Mouse (Mus musculus) layer of hippocampus, adult 6 months (tissue): ENCODE measurements around the gene Sytl3. TPM values are rescaled to one million over a fixed set of nuclear protein-coding genes. Genes with fewer than 3 reads are reported as not detected.

ENCODE experiments used
- long read RNA-seq, 2 experiments: library from polyadenylated mRNA; unstranded; transcript quantifications; one replicate each; pipeline ENCODE4 v2.0.0; 2019 to 2020
- polyA plus RNA-seq: library from polyadenylated mRNA; unstranded; fragments of <200 nt; fragmentation: Nextera tagmentation; gene quantifications from 2 replicates; pipeline ENCODE4 v1.2.3, GENCODE M21; 2021

Gene Sytl3
- 0.48 TPM in 1 of 2 replicates, not detected in the other for polyA plus RNA-seq
- long read RNA-seq, experiment 1 = 0 reads
- long read RNA-seq, experiment 2 = 0 reads

DNA sequence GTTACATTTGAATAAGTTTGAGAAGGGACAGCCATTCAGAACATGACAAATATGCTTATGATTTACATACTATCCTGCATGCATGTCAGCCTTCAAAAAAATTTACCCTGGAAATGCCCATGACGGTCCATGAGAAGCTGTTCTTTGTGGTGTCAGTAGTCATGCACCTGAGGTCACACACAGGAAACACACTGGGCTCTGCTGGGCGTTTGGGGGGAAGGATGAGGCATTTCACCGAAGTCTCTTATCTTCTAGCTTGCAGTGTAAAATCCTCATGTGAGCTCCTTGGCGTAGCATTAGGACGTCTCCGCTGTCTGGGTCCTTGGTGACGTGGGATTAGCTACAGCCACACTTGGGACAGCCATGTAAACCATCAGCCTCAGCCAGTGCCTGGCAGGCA, at the start of gene Sytl3:
TSS of gene Sytl3 (plus strand) at position 293 of the 400 bp plus-strand sequence.

GRCm38 (mm10) chr17:6655567-6656281, 3.2 kb upstream of the Sytl3 start, which contains the start of gene Dynlt1f:
Gene Dynlt1f (minus strand): TSS chr17:6655900.

GRCm38 (mm10) chr17:6782611-6783005, 123.7 kb downstream of the Sytl3 start, which contains the start of gene Ezr:
Gene Ezr (minus strand): TSS chr17:6782784.

Other genes starting within 250 kb of the Sytl3 start
- 33.7 and 49.7 TPM in 2 replicates for gene Dynlt1b, start 229.0 kb upstream of the Sytl3 start, polyA plus RNA-seq
- gene Dynlt1c, start 57.4 kb upstream of the Sytl3 start, polyA plus RNA-seq = 0.65 and 1.2 TPM in 2 replicates
- 17.9 and 23.5 TPM in 2 replicates for gene Dynlt1f, start 3.2 kb upstream of the Sytl3 start, polyA plus RNA-seq
- 21.9 and 30.3 TPM in 2 replicates for gene Ezr, start 123.7 kb downstream of the Sytl3 start, polyA plus RNA-seq